Mouse (Mus musculus) lung, postnatal 0 days (tissue): ENCODE results near the gene Cers4.

Source experiments
- CTCF ChIP-seq: IDR thresholded peaks from 2 replicates; pipeline ENCODE4 v1.5.1; 2016; ENCODE audit warnings: antibody characterized with exemption, mild to moderate bottlenecking
- EP300 ChIP-seq: IDR thresholded peaks from 2 replicates; pipeline ENCODE4 v1.6.1; 2016; ENCODE audit warnings: antibody characterized with exemption, mild to moderate bottlenecking, control low read depth

GRCm38 (mm10) chr8:4481586-4481985 lies 11.2 kb upstream of the Cers4 start:
- no peak for TF ChIP-seq EP300
- no peak for TF ChIP-seq CTCF
